Mouse (Mus musculus): ENCODE results near the gene Plekhg4.

The Plekhg4 gene

GRCm38 (mm10) chr8:105373032-105373431 lies at the start of gene Plekhg4:
Plekhg4 (plus strand) TSS chr8:105373274.
- peak; percentile 83 for DNase-seq (ENCODE audit: extremely low read depth, insufficient read length, low spot score)

GRCm38 (mm10) chr8:105325641-105326093 lies 47.4 kb upstream of the Plekhg4 start:
- no peak for DNase-seq (ENCODE audit: extremely low read depth, insufficient read length, low spot score)

GRCm38 (mm10) chr8:105326141-105326672 lies 46.9 kb upstream of the Plekhg4 start, which contains the start of the genes Lrrc29 and Tmem208:
Lrrc29 (minus strand) TSS chr8:105326278.
Tmem208 (plus strand) TSS chr8:105326354.
- peak; percentile 90 for DNase-seq (ENCODE audit: extremely low read depth, insufficient read length, low spot score)

- DNase-seq (ENCODE audit: extremely low read depth, insufficient read length, low spot score) = no peak
Measured at GRCm38 (mm10) chr8:105326968-105327367, 46.1 kb upstream of the Plekhg4 start.

- DNase-seq (ENCODE audit: extremely low read depth, insufficient read length, low spot score) = no peak
Measured at GRCm38 (mm10) chr8:105330325-105330724, 42.7 kb upstream of the Plekhg4 start.

- DNase-seq (ENCODE audit: extremely low read depth, insufficient read length, low spot score) = no peak
Measured at GRCm38 (mm10) chr8:105331469-105331868, 41.6 kb upstream of the Plekhg4 start.

- no peak for DNase-seq (ENCODE audit: extremely low read depth, insufficient read length, low spot score)
Measured at GRCm38 (mm10) chr8:105331931-105332330, 41.1 kb upstream of the Plekhg4 start.

- DNase-seq (ENCODE audit: extremely low read depth, insufficient read length, low spot score) = no peak
Measured at GRCm38 (mm10) chr8:105332523-105332922, 40.6 kb upstream of the Plekhg4 start.

- no peak for DNase-seq (ENCODE audit: extremely low read depth, insufficient read length, low spot score)
Measured at GRCm38 (mm10) chr8:105336373-105337130, 36.5 kb upstream of the Plekhg4 start.

- no peak for DNase-seq (ENCODE audit: extremely low read depth, insufficient read length, low spot score)
Measured at GRCm38 (mm10) chr8:105338992-105339391, 34.1 kb upstream of the Plekhg4 start.

GRCm38 (mm10) chr8:105339886-105340635 lies 33.0 kb upstream of the Plekhg4 start:
- no peak for DNase-seq (ENCODE audit: extremely low read depth, insufficient read length, low spot score)

- no peak for DNase-seq (ENCODE audit: extremely low read depth, insufficient read length, low spot score)
Measured at GRCm38 (mm10) chr8:105341399-105341798, 31.7 kb upstream of the Plekhg4 start.

GRCm38 (mm10) chr8:105342768-105343167 lies 30.3 kb upstream of the Plekhg4 start:
- no peak for DNase-seq (ENCODE audit: extremely low read depth, insufficient read length, low spot score)

- no peak for DNase-seq (ENCODE audit: extremely low read depth, insufficient read length, low spot score)
Measured at GRCm38 (mm10) chr8:105343791-105344574, 29.1 kb upstream of the Plekhg4 start.

- peak; percentile 63 for DNase-seq (ENCODE audit: extremely low read depth, insufficient read length, low spot score)
Measured at GRCm38 (mm10) chr8:105345061-105345975, 27.8 kb upstream of the Plekhg4 start.

GRCm38 (mm10) chr8:105346611-105347427 lies 26.3 kb upstream of the Plekhg4 start:
- peak; percentile 73 for DNase-seq (ENCODE audit: extremely low read depth, insufficient read length, low spot score)

GRCm38 (mm10) chr8:105347428-105348221 lies 25.4 kb upstream of the Plekhg4 start, which contains the start of gene Fhod1:
Fhod1 (minus strand) TSS chr8:105347953.
- peak; percentile 98 for DNase-seq (ENCODE audit: extremely low read depth, insufficient read length, low spot score)

Measured in 3134 (cell line).